Mouse (Mus musculus) liver, adult 2 months (tissue): ENCODE data around the gene Nbea.

Experiments used
- CTCF ChIP-seq: fragments of 200-500 bp; IDR thresholded peaks from 2 replicates; pipeline ENCODE4 v1.5.1; 2011; ENCODE audit warnings: low read depth, low read length, control low read depth
- POLR2A ChIP-seq: fragments of 200-500 bp; IDR thresholded peaks from 2 replicates; pipeline ENCODE4 v1.6.1; 2011; ENCODE audit warnings: low read length, control low read depth; ENCODE audit not compliant: insufficient read depth; ENCODE audit errors: extremely low read depth

- no peak for TF ChIP-seq POLR2A
- no peak for TF ChIP-seq CTCF
Observed at GRCm38 (mm10) chr3:55783171-55784081, 400.1 kb downstream of the Nbea start.
